Mouse (Mus musculus) lung, adult 10 weeks (tissue): ENCODE measurements around the gene Ms4a14. TPM values are rescaled to one million over a fixed set of nuclear protein-coding genes. Genes with fewer than 3 reads are reported as not detected.

Experiments used
- polyA plus RNA-seq: library from polyadenylated mRNA; stranded (reverse); fragments of 350-450 nt; fragmentation: Illumina TruSeq; extraction: RNeasy Lipid Tissue Mini Kit (QIAGEN cat#74804); gene quantifications from one replicate; pipeline ENCODE4 v1.2.3, GENCODE M21; 2014; ENCODE audit warnings: low read depth, low replicate concordance; ENCODE audit not compliant: insufficient read depth

Gene Ms4a14
- polyA plus RNA-seq, result 0.07 TPM

GRCm38 (mm10) chr19:11314354-11314753 lies at the start of gene Ms4a14:
Gene Ms4a14 (minus strand): TSS chr19:11314454.

GRCm38 (mm10) chr19:11335932-11336331 lies 21.7 kb upstream of the Ms4a14 start, which contains the start of gene Ms4a7:
Gene Ms4a7 (minus strand): TSS chr19:11336146.

GRCm38 (mm10) chr19:11283773-11284172 lies 30.5 kb downstream of the Ms4a14 start, which contains the start of gene Ms4a5:
Gene Ms4a5 (minus strand): TSS chr19:11283873.

GRCm38 (mm10) chr19:11266052-11266845 lies 48.0 kb downstream of the Ms4a14 start, which contains the start of gene Ms4a1:
Gene Ms4a1 (minus strand): TSS chr19:11266241.

Other genes with a start within 250 kb of the Ms4a14 start
- 20.7 TPM for gene Ms4a8a, start 233.4 kb downstream of the Ms4a14 start, polyA plus RNA-seq
- gene 1700017D01Rik, start 183.6 kb downstream of the Ms4a14 start, polyA plus RNA-seq, result not detected
- gene 1700025F22Rik, start 149.1 kb downstream of the Ms4a14 start, polyA plus RNA-seq, result not detected
- gene Ms4a13, start 117.7 kb downstream of the Ms4a14 start, polyA plus RNA-seq, result not detected
- gene Ms4a12, start 82.0 kb downstream of the Ms4a14 start, polyA plus RNA-seq, result not detected
- gene Ms4a1, start 48.2 kb downstream of the Ms4a14 start, polyA plus RNA-seq, result 18.7 TPM
- gene Ms4a5, start 30.6 kb downstream of the Ms4a14 start, polyA plus RNA-seq, result not detected
- 5.5 TPM for gene Ms4a7, start 21.7 kb upstream of the Ms4a14 start, polyA plus RNA-seq
- gene Ms4a4a, start 61.1 kb upstream of the Ms4a14 start, polyA plus RNA-seq, result 3.3 TPM
- gene Ms4a4c, start 90.3 kb upstream of the Ms4a14 start, polyA plus RNA-seq, result 13.2 TPM
- 27.2 TPM for gene Ms4a4b, start 129.1 kb upstream of the Ms4a14 start, polyA plus RNA-seq
- gene Ms4a6c, start 154.9 kb upstream of the Ms4a14 start, polyA plus RNA-seq, result 20.5 TPM
- gene Gm8369, start 171.5 kb upstream of the Ms4a14 start, polyA plus RNA-seq, result 15.9 TPM
- 17.9 TPM for gene Ms4a6b, start 202.1 kb upstream of the Ms4a14 start, polyA plus RNA-seq
- 40.6 TPM for gene Ms4a4d, start 222.3 kb upstream of the Ms4a14 start, polyA plus RNA-seq